Mouse (Mus musculus) gonadal fat pad, adult 2 months (tissue): Measurements from ENCODE around the gene Fetub. TPM values are rescaled to one million over a fixed set of nuclear protein-coding genes. Genes with fewer than 3 reads are reported as not detected.
"Not testable (repeated sequence)": the region's sequence is repeated elsewhere in the genome, so short reads cannot be mapped to it uniquely, and the experiment has no call there.

Source experiments
- DNase-seq: peaks from one replicate; pipeline ENCODE4 v3.0.0-alpha.2; 2012; ENCODE audit warnings: low read depth
- polyA plus RNA-seq: library from polyadenylated mRNA; depleted of rRNA; stranded (reverse); fragments of >200 nt; gene quantifications from 2 replicates; pipeline ENCODE4 v1.2.3, GENCODE M21; 2012

The Fetub gene
- polyA plus RNA-seq, 1 experiment, result 13.7 TPM

GRCm38 (mm10) chr16:22909290-22909689, 8.8 kb upstream of the Fetub start:
- no peak for DNase-seq

GRCm38 (mm10) chr16:22911986-22912385, 6.1 kb upstream of the Fetub start:
- DNase-seq, result no peak

- no peak for DNase-seq
These were observed 5.2 kb upstream of the Fetub start for GRCm38 (mm10) chr16:22912886-22913285.

GRCm38 (mm10) chr16:22914276-22914675, 3.9 kb upstream of the Fetub start:
- DNase-seq, result no peak

GRCm38 (mm10) chr16:22918664-22919312, 654 bp downstream of the Fetub start:
- no peak for DNase-seq

GRCm38 (mm10) chr16:22919971-22920854, 2.1 kb downstream of the Fetub start:
- peak; percentile 92 for DNase-seq

- DNase-seq, result no peak
These were observed 3.6 kb downstream of the Fetub start for GRCm38 (mm10) chr16:22921761-22922160.

GRCm38 (mm10) chr16:22922433-22922832, 4.3 kb downstream of the Fetub start:
- DNase-seq, result no peak

- DNase-seq, result no peak
These were observed 11.4 kb downstream of the Fetub start for GRCm38 (mm10) chr16:22929575-22929974.

GRCm38 (mm10) chr16:22931431-22932200, 13.5 kb downstream of the Fetub start:
- DNase-seq, result no peak

- no peak for DNase-seq
These were observed 19.5 kb downstream of the Fetub start for GRCm38 (mm10) chr16:22937631-22938030.

GRCm38 (mm10) chr16:22938541-22938940, 20.4 kb downstream of the Fetub start:
- no peak for DNase-seq

- no peak for DNase-seq
These were observed 21.1 kb downstream of the Fetub start for GRCm38 (mm10) chr16:22939120-22939695.

- not testable (repeated sequence) for DNase-seq
These were observed 23.8 kb downstream of the Fetub start for GRCm38 (mm10) chr16:22941825-22942476.

- no peak for DNase-seq
These were observed 29.2 kb downstream of the Fetub start for GRCm38 (mm10) chr16:22947371-22947770.

GRCm38 (mm10) chr16:22950840-22951395, 32.8 kb downstream of the Fetub start, which contains the start of gene Hrg:
Gene Hrg (plus strand): TSS chr16:22951072.
- DNase-seq, result no peak

GRCm38 (mm10) chr16:22953069-22953468, 34.9 kb downstream of the Fetub start:
- DNase-seq, result no peak

GRCm38 (mm10) chr16:22955397-22956084, 37.4 kb downstream of the Fetub start:
- DNase-seq, result no peak

- DNase-seq, result no peak
These were observed 37.9 kb downstream of the Fetub start for GRCm38 (mm10) chr16:22956085-22956439.

GRCm38 (mm10) chr16:22961073-22961472, 42.9 kb downstream of the Fetub start:
- no peak for DNase-seq
